Mouse (Mus musculus): ENCODE data around the gene Gpr3. TPM values are rescaled to one million over a fixed set of nuclear protein-coding genes. Genes with fewer than 3 reads are reported as not detected.

Gpr3 gene
- total RNA-seq, 2 experiments from 2014 or later: 0.20 to 0.45 TPM

DNA sequence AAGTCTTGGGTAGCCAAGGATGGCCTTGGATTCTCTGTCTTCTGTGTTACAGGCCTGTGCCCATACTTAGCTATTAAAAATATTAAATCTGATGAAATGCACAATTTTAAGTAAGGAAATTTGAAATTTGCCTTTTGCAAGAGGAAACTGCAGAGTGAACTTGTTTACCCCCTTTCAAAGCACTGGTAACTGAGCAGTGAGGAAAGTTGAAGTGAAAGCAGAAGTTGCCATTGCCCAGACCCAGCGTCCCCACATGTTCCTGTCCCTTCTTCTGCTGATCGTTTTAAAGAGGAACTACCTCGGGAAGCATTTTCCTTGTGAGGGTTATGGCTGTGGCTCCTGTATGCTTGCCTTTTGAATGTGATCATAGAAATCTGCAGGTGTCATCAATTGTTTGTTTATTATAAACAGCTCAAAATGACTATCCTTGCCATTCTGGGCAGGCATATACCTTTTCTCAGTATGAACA is 42.2 kb downstream of the Gpr3 start:
- no peak for DNase-seq

DNA sequence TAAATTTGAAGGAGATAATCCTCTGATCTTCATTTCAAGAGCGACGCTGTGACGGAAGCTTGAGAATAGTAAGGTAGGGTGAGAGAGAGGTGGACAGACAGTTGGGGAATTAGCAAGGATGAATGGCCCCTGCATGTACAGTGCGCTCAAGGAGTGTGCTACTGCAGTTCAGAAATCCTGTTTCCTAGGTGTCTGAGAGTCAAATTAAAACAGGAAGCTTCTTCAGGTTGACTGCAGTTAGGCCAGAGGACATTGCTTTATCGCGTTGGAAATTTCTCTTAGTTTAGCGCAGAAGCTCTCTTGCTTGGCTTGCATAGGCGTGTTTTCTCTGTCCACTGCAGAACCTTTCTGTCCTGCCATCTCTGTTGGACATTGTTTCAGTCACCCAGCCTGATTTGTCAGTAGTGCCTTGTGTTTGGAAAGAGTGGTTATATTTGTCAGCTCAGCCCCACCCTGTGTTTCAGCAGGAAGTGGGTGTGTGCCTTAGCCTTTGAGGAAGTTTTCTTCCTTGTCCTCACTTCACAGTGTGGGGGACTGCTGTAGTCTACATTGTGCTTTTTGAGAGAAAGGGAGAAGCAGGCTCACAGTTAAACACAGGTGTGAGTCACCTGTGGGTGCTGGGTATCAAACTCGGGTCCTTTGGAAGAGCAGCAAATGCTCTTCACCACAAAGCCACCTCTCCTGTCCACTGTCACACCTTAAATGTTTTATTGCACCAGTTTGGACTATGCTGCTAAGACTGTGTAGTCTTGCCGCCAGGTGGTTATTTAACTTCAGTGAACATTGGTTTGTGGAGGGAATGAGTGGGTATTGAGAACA is 42.9 kb downstream of the Gpr3 start:
- no peak for DNase-seq

DNA sequence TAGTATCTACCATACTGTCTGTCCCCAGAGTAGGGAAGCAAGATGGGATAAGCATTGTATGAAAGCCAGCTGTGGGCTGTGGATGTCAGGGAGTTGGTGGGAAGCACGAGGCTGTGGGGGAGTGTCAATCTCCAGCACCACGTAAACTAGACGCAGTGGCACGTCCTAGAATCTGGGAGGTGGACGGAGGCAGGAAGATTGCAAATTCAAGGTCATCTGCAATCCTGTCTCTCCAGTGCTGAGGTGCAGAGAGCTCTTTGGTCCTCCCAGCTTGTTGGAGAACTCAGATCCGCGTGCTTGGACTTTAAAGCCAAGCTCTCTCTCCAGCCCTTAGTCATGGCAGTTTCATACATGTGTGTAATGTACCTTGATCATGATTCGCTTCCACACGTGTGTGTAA is 45.6 kb downstream of the Gpr3 start:
- no peak for DNase-seq

DNA sequence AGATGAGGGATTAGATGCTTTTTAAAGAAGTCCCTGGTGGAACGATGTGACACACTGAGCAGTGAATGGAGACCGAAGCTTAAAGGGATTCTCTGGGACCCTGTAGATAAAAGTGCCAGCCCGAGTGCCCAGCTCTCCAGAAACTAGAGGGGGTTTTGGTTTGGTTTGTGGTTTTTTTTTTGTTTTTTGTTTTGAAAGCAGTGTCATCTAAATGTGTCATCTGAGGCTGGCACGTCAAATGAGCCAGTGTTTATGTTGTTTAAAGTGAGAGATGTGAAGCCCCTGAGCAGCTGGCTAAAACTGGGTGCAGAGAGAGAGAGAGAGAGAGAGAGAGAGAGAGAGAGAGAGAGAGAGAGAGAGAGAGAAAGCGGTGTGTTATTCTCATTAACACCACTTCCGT is 50.1 kb downstream of the Gpr3 start:
- no peak for DNase-seq

GRCm38 (mm10) chr4:133160821-133161220 is 51.5 kb downstream of the Gpr3 start:
- DNase-seq: no peak

DNA sequence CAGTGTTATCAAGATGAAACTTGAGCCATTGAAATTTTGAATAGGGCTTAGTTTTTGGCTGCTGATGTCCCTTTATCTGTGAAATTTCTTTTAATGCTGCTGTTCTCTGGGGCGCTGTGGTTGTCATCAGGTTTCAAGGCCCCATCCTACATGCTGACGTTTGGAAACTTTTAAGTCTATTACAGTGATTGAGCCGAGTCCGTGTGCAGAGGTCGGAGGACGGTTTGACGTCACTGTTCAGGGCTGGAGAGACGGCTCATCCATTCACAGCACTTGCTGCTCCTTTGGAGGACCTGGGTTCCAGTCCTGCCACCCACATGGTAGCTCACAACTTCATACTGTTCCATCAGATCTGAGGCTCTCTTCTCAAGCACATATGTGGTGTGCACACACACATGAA is 52.1 kb downstream of the Gpr3 start:
- no peak for DNase-seq

DNA sequence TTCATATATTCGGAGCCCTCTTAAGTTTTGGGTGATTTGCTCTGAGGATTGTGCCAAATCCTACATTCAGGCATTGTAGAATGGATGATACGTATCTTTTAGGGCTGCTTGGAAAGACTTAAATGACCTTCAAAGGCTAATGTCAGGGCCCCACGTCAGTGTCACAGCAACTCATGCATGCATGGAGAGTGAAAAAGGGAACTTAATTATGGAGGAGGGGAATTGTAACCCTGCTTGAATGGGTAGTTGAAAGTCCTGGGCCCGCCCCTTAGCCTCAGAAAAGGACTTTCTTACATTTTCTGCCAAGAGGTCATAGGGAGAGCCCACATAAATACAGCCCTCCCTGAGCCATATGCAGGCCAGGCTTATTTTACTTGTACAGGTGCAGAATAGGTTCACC is 52.7 kb downstream of the Gpr3 start:
- no peak for DNase-seq

Small RNAs within 50 kb of the gene (microRNA-seq; reads per million reads assigned to microRNA genes)
- gene Mir7017: 2.9 to 4.8 reads per million in 2 experiments

Other genes starting within 250 kb of the Gpr3 start
- under 1 TPM; 0.33 to 0.43 TPM for gene Fgr, start 238.4 kb downstream of the Gpr3 start, total RNA-seq (2021)
- gene Ahdc1, start 201.3 kb downstream of the Gpr3 start, total RNA-seq (2021): 10 to 100 TPM; 41.1 to 48.7 TPM
- gene Wasf2, start 82.0 kb downstream of the Gpr3 start, total RNA-seq (2021): 100 to 1,000 TPM; 141 to 149 TPM
- not detected for gene Cd164l2, start 405 bp downstream of the Gpr3 start, total RNA-seq (2021)
- 1 to 10 TPM; 6.3 to 6.8 TPM for gene Map3k6, start 28.3 kb upstream of the Gpr3 start, total RNA-seq (2021)
- gene Sytl1, start 50.6 kb upstream of the Gpr3 start, total RNA-seq (2021): under 1 TPM; 0.48 to 0.79 TPM
- 10 to 100 TPM; 35.1 to 35.6 TPM for gene Tmem222, start 65.3 kb upstream of the Gpr3 start, total RNA-seq (2021)
- 10 to 100 TPM; 46.9 to 47.9 TPM for gene Wdtc1, start 140.9 kb upstream of the Gpr3 start, total RNA-seq (2021)
- gene Slc9a1, start 157.2 kb upstream of the Gpr3 start, total RNA-seq (2021): 10 to 100 TPM; 21.1 to 24.4 TPM

All from heart, postnatal 4 days (tissue).